Mouse (Mus musculus) CH12.LX (cell line): Measurements from ENCODE around the gene Gm20388. TPM values are rescaled to one million over a fixed set of nuclear protein-coding genes. Genes with fewer than 3 reads are reported as not detected.

Experiments used
- DNase-seq: peaks from one replicate; pipeline ENCODE4 v3.0.0-alpha.2; 2013; ENCODE audit errors: extremely low read depth
- H3K27ac ChIP-seq: 2 replicates; pipeline ENCODE4 v1.5.1; 2012; ENCODE audit warnings: low read depth, mild to moderate bottlenecking, control low read depth, moderate library complexity; ENCODE audit not compliant: insufficient read depth
- H3K27me3 ChIP-seq: replicated peaks from 2 replicates; pipeline ENCODE3; 2012; ENCODE audit warnings: inconsistent platforms
- H3K36me3 ChIP-seq, 2 experiments: replicated peaks in 1 of 2; 2 replicates each; pipeline versions ENCODE3 to v1.6.1; 2012; ENCODE audit warnings: inconsistent platforms in 1 of 2, low read length in 1 of 2, mild to moderate bottlenecking in 1 of 2, mixed read lengths in 1 of 2, moderate library complexity in 1 of 2; ENCODE audit not compliant: control insufficient read depth in 1 of 2, insufficient read depth in 1 of 2
- H3K4me1 ChIP-seq, 2 experiments: 2 replicates each; pipeline ENCODE4 v1.6.1; 2012; ENCODE audit warnings: inconsistent platforms in 1 of 2, moderate library complexity in 1 of 2; ENCODE audit not compliant: insufficient read depth in 2 of 2, control insufficient read depth in 1 of 2
- H3K4me2 ChIP-seq: 2 replicates; pipeline ENCODE4 v1.6.1; 2012; ENCODE audit warnings: low read depth, mild to moderate bottlenecking, control low read depth; ENCODE audit not compliant: poor library complexity, insufficient read depth, severe bottlenecking
- H3K4me3 ChIP-seq, 3 experiments: fragments of 150-350 bp in 1 of 3; sonication (generic) in 1 of 3; replicated peaks in 1 of 3; 2 replicates each; pipeline versions ENCODE3 to v1.5.1; 2011 to 2012; ENCODE audit warnings: low read depth in 2 of 3, low read length in 2 of 3, mild to moderate bottlenecking in 2 of 3, moderate library complexity in 2 of 3, control low read depth in 1 of 3, improper control_type of control experiment in 1 of 3, inconsistent platforms in 1 of 3, mixed read lengths in 1 of 3; ENCODE audit not compliant: poor library complexity in 1 of 3
- H3K79me2 ChIP-seq: replicated peaks from 2 replicates; pipeline ENCODE4 v1.6.1; 2012; ENCODE audit warnings: mild to moderate bottlenecking, moderate library complexity; ENCODE audit not compliant: control insufficient read depth, poor library complexity, insufficient read depth, severe bottlenecking; ENCODE audit errors: extremely low read depth
- H3K9ac ChIP-seq: 2 replicates; pipeline ENCODE4 v1.6.1; 2012; ENCODE audit warnings: low read depth, mild to moderate bottlenecking, control low read depth, moderate library complexity; ENCODE audit not compliant: insufficient read depth
- H3K9me3 ChIP-seq: replicated peaks from 2 replicates; pipeline ENCODE3; 2012; ENCODE audit warnings: low read length, inconsistent platforms, mixed read lengths
- BHLHE40 ChIP-seq: IDR thresholded peaks from 2 replicates; pipeline ENCODE4 v1.6.1; 2011; ENCODE audit warnings: mild to moderate bottlenecking, low read depth, low read length, improper control_type of control experiment
- CHD1 ChIP-seq: IDR thresholded peaks from 2 replicates; pipeline ENCODE4 v1.6.1; 2012; ENCODE audit warnings: low read depth, low read length, improper control_type of control experiment, inconsistent platforms
- CHD2 ChIP-seq: IDR thresholded peaks from 2 replicates; pipeline ENCODE4 v1.6.1; 2011; ENCODE audit warnings: low read length, improper control_type of control experiment
- E2F4 ChIP-seq: IDR thresholded peaks from 2 replicates; pipeline ENCODE4 v1.6.1; 2011; ENCODE audit warnings: low read depth, low read length, improper control_type of control experiment; ENCODE audit not compliant: insufficient replicate concordance
- EP300 ChIP-seq: IDR thresholded peaks from 2 replicates; pipeline ENCODE4 v1.6.1; 2011; ENCODE audit warnings: low read length, improper control_type of control experiment
- ETS1 ChIP-seq: conservative IDR thresholded peaks from 2 replicates; pipeline ENCODE4 v1.6.1; 2012; ENCODE audit warnings: low read depth, mild to moderate bottlenecking, inconsistent platforms, low read length, improper control_type of control experiment, moderate library complexity
- JUN ChIP-seq: IDR thresholded peaks from 2 replicates; pipeline ENCODE4 v1.6.1; 2011; ENCODE audit warnings: low read depth, mild to moderate bottlenecking, low read length, improper control_type of control experiment, moderate library complexity; ENCODE audit not compliant: insufficient read depth
- JUND ChIP-seq: conservative IDR thresholded peaks from 2 replicates; pipeline ENCODE4 v1.6.1; 2011; ENCODE audit warnings: low read depth, low read length, improper control_type of control experiment
- KAT2A ChIP-seq: IDR thresholded peaks from 2 replicates; pipeline ENCODE4 v1.6.1; 2012; ENCODE audit warnings: low read length, improper control_type of control experiment, inconsistent platforms; ENCODE audit not compliant: insufficient replicate concordance
- MAX ChIP-seq: IDR thresholded peaks from 2 replicates; pipeline ENCODE4 v1.6.1; 2011; ENCODE audit warnings: low read length, improper control_type of control experiment
- MEF2A ChIP-seq: IDR thresholded peaks from 2 replicates; pipeline ENCODE4 v1.6.1; 2014; ENCODE audit warnings: low read depth, mild to moderate bottlenecking, inconsistent platforms, low read length, improper control_type of control experiment, borderline replicate concordance
- MXI1 ChIP-seq: IDR thresholded peaks from 2 replicates; pipeline ENCODE4 v1.6.1; 2011; ENCODE audit warnings: mild to moderate bottlenecking, low read depth, low read length, improper control_type of control experiment
- MYC ChIP-seq: IDR thresholded peaks from 2 replicates; pipeline ENCODE4 v1.6.1; 2011; ENCODE audit warnings: low read depth, mild to moderate bottlenecking, improper control_type of control experiment, low read length
- POLR2A ChIP-seq: IDR thresholded peaks from 2 replicates; pipeline ENCODE4 v1.6.1; 2011; ENCODE audit warnings: low read depth, mild to moderate bottlenecking, improper control_type of control experiment, low read length
- POLR2AphosphoS2 ChIP-seq: IDR thresholded peaks from 2 replicates; pipeline ENCODE4 v1.6.1; 2011; ENCODE audit warnings: low read depth, low read length, improper control_type of control experiment
- RAD21 ChIP-seq: IDR thresholded peaks from 2 replicates; pipeline ENCODE4 v1.6.1; 2011; ENCODE audit warnings: low read depth, mild to moderate bottlenecking, low read length, improper control_type of control experiment, moderate library complexity
- SIN3A ChIP-seq: IDR thresholded peaks from 2 replicates; pipeline ENCODE4 v1.6.1; 2012; ENCODE audit warnings: low read length, improper control_type of control experiment, inconsistent platforms
- TBP ChIP-seq: conservative IDR thresholded peaks from 2 replicates; pipeline ENCODE4 v1.6.1; 2011; ENCODE audit warnings: low read depth, low read length, improper control_type of control experiment
- TCF12 ChIP-seq: IDR thresholded peaks from 2 replicates; pipeline ENCODE4 v1.6.1; 2014; ENCODE audit warnings: low read depth, mild to moderate bottlenecking, inconsistent platforms, low read length, improper control_type of control experiment
- UBTF ChIP-seq: IDR thresholded peaks from 2 replicates; pipeline ENCODE4 v1.6.1; 2012; ENCODE audit warnings: low read depth, mild to moderate bottlenecking, inconsistent platforms, low read length, improper control_type of control experiment, moderate library complexity
- ZC3H11A ChIP-seq: IDR thresholded peaks from 2 replicates; pipeline ENCODE4 v1.6.1; 2012; ENCODE audit warnings: low read depth, mild to moderate bottlenecking, inconsistent platforms, low read length, improper control_type of control experiment
- ZKSCAN1 ChIP-seq: IDR thresholded peaks from 2 replicates; pipeline ENCODE4 v1.6.1; 2012; ENCODE audit warnings: low read depth, inconsistent platforms, low read length, improper control_type of control experiment, borderline replicate concordance
- dilution Hi-C: fragments of 300-500 bp; cut with MboI; formaldehyde crosslinking; loops from 2 replicates; pipeline ENCODE4 v1.14.3; 2020; ENCODE audit warnings: low sequenced_read_pairs; ENCODE audit not compliant: extremely low pct_unique_long_range_greater_than_20kb, extremely low pct_ligation_motif_present
- in situ Hi-C: fragments of 300-500 bp; cut with MboI; formaldehyde crosslinking; loops from 3 replicates; pipeline ENCODE4 v1.14.3; 2019; ENCODE audit warnings: low sequenced_read_pairs, low pct_ligation_motif_present, low pct_unique_long_range_greater_than_20kb, mixed read lengths
- polyA plus RNA-seq: library from polyadenylated mRNA; unstranded; fragments of >175 nt; gene quantifications from 2 replicates; pipeline ENCODE4 v1.2.1, GENCODE M21; 2012; ENCODE audit warnings: low read depth; ENCODE audit not compliant: insufficient read length
- total RNA-seq, 2 experiments: library from RNA; depleted of rRNA; stranded (reverse); fragments of 300-350 nt in 1 of 2; fragments of >200 nt in 1 of 2; gene quantifications; 2 replicates each; pipeline ENCODE4 v1.2.3; 2012 to 2014

Gm20388 gene
- total and polyA plus RNA-seq, 3 experiments = 14.8 to 26.3 (median 22.2) TPM

- Histone ChIP-seq H3K27me3 (peaks cover 84% of the 10 kb centered on the region), H3K36me3 (no peaks in the 10 kb centered on the region), H3K79me2 (no peaks in the 10 kb centered on the region), H3K27ac (no peak overlapping the region), H3K9ac (no peak overlapping the region), H3K4me2 (no peak overlapping the region), H3K4me1 (no peaks in the 10 kb centered on the region), H3K9me3 (no peaks in the 10 kb centered on the region), H3K4me3 (no peak overlapping the region)
- no peak for TF ChIP-seq POLR2A
- TF ChIP-seq TCF12 = no peak
- no peak for TF ChIP-seq TBP
- no peak for TF ChIP-seq MAX
- TF ChIP-seq RAD21 = no peak
- no peak for TF ChIP-seq ZKSCAN1
- no peak for TF ChIP-seq POLR2AphosphoS2
- TF ChIP-seq CHD1 = no peak
- TF ChIP-seq EP300 = no peak
- in situ Hi-C loops (no loop called here), dilution Hi-C loops (no loop called here)
- no peak for DNase-seq
These were observed 2945.6 kb downstream of the Gm20388 start for GRCm38 (mm10) chr8:122856288-122856687.

GRCm38 (mm10) chr8:122859843-122860242 is 2949.2 kb downstream of the Gm20388 start:
- no peak overlapping the region for H3K4me3 ChIP-seq
- TF ChIP-seq JUND (no peak), UBTF (no peak), MEF2A (no peak), E2F4 (no peak)
- H3K27me3 ChIP-seq = peaks cover 50% of the 10 kb centered on the region
- H3K36me3 ChIP-seq = no peaks in the 10 kb centered on the region
- dilution Hi-C loops = no loop called here
- no peak for DNase-seq
- no peak overlapping the region for H3K9ac ChIP-seq
- no peak overlapping the region for H3K27ac ChIP-seq
- H3K4me1 ChIP-seq = no peaks in the 10 kb centered on the region; a peak in 1 of 4 replicates
- no peaks in the 10 kb centered on the region for H3K9me3 ChIP-seq
- in situ Hi-C loops = no loop called here
- H3K79me2 ChIP-seq = no peaks in the 10 kb centered on the region
- H3K4me2 ChIP-seq = no peak overlapping the region

- H3K9me3 ChIP-seq = no peaks in the 10 kb centered on the region
- TF ChIP-seq BHLHE40 = no peak
- no peak for TF ChIP-seq TCF12
- TF ChIP-seq CHD2 = no peak
- TF ChIP-seq MXI1 = no peak
- TF ChIP-seq KAT2A = no peak
- TF ChIP-seq MYC = no peak
- no peak for TF ChIP-seq SIN3A
- no peak for TF ChIP-seq JUN
- TF ChIP-seq POLR2AphosphoS2 = no peak
- no peak for TF ChIP-seq ZC3H11A
- TF ChIP-seq JUND = no peak
- no peak for TF ChIP-seq ETS1
- no peak for TF ChIP-seq MEF2A
- TF ChIP-seq, all 38 proteins: peak for 0
- Histone ChIP-seq H3K27me3 (peaks cover 23% of the 10 kb centered on the region), H3K4me3 (no peak overlapping the region), H3K9ac (no peak overlapping the region), H3K36me3 (no peaks in the 10 kb centered on the region), H3K4me1 (peaks cover 4 to 10% of the 10 kb centered on the region in 2 experiments; a peak in 3 of 4 replicates), H3K27ac (no peak overlapping the region), H3K4me2 (no peak overlapping the region), H3K79me2 (no peaks in the 10 kb centered on the region)
- in situ Hi-C loops = no loop called here
- dilution Hi-C loops = no loop called here
- DNase-seq = no peak
These were observed 2954.1 kb downstream of the Gm20388 start for GRCm38 (mm10) chr8:122864719-122865129.
